Mouse (Mus musculus) midbrain, embryonic 12.5 days (tissue): ENCODE results near the gene Ppm1d. TPM values are rescaled to one million over a fixed set of nuclear protein-coding genes. Genes with fewer than 3 reads are reported as not detected.
A peak's percentile ranks its signal among the peaks of the same experiment; 100 is the strongest.

ENCODE experiments used
- ATAC-seq: fragments of 200-750 bp; cut with Nextera tagmentation; 2 replicates; pipeline ENCODE4 v1.8.0; 2017; ENCODE audit warnings: low read depth, moderate TSS enrichment, moderate library complexity; ENCODE audit not compliant: low FRiP score
- H3K27ac ChIP-seq: fragments of 300-500 bp; sonication (generic); replicated peaks from 2 replicates; pipeline ENCODE4 v1.5.1; 2016; ENCODE audit warnings: mild to moderate bottlenecking
- H3K27me3 ChIP-seq: fragments of 300-500 bp; sonication (generic); 2 replicates; pipeline ENCODE4 v1.6.1; 2016; ENCODE audit warnings: mild to moderate bottlenecking
- H3K36me3 ChIP-seq: fragments of 300-500 bp; sonication (generic); 2 replicates; pipeline ENCODE4 v1.6.1; 2016
- H3K4me1 ChIP-seq: fragments of 300-500 bp; sonication (generic); 2 replicates; pipeline ENCODE4 v1.6.1; 2016
- H3K4me2 ChIP-seq: fragments of 300-500 bp; sonication (generic); replicated peaks from 2 replicates; pipeline ENCODE4 v1.6.1; 2016; ENCODE audit warnings: mild to moderate bottlenecking, moderate library complexity
- H3K4me3 ChIP-seq: fragments of 300-500 bp; sonication (generic); 2 replicates; pipeline ENCODE4 v1.5.1; 2016; ENCODE audit warnings: mild to moderate bottlenecking
- H3K9ac ChIP-seq: fragments of 300-500 bp; sonication (generic); replicated peaks from 2 replicates; pipeline ENCODE4 v1.6.1; 2016; ENCODE audit warnings: mild to moderate bottlenecking, moderate library complexity
- H3K9me3 ChIP-seq: fragments of 300-500 bp; sonication (generic); 2 replicates; pipeline ENCODE4 v1.6.1; 2016; ENCODE audit warnings: mild to moderate bottlenecking
- WGBS: fragments of 180-500 bp; shearing (Covaris S2); methylation state at CpG from one replicate; pipeline ENCODE4 v1.1.7; 2016; 5-methylcytosine and 5-hydroxymethylcytosine counted together
- polyA plus RNA-seq: library from polyadenylated mRNA; unstranded; fragments of >200 nt; fragmentation: Nextera tagmentation; extraction: Ambion mirVana; gene quantifications from 2 replicates; pipeline ENCODE4 v1.2.1, GENCODE M21; 2016

The Ppm1d gene
- polyA plus RNA-seq, 1 experiment from 2014 or later: 31.8 TPM

DNA sequence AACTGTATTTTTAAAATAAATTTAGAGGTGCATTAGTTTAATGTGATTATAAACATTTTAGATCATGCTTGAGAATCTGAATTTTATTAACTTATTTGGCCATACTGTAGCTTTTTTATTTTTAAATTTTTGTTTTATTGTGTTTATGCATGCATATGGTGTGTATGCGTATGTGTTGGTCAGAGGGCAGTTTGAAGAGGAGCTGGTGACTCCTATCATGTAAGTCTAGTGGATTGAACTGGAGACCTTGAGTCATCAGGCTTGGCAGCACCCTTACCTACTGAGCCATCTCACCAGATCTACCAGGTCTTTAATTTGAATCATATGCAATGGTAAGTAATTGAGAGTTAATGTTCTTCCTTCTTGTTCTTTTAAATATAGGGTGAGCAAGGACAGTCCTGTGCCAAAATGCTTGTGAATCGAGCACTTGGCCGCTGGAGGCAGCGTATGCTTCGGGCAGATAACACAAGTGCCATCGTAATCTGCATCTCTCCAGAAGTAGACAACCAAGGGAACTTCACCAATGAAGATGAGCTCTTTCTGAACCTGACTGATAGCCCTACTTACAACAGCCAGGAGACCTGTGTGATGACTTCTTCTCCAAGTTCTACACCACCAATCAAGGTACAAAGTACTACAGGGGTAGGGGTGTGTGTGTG lies 28.3 kb downstream of the Ppm1d start:
- Histone ChIP-seq H3K9ac (no peak overlapping the region), H3K9me3 (no peaks in the 10 kb centered on the region), H3K36me3 (peaks cover 74% of the 10 kb centered on the region), H3K4me1 (no peaks in the 10 kb centered on the region), H3K4me2 (no peak overlapping the region), H3K4me3 (no peak overlapping the region), H3K27me3 (no peaks in the 10 kb centered on the region), H3K27ac (no peak overlapping the region)
- WGBS: 94% methylated on average over 6 of the region's 6 CpGs
- no peak for ATAC-seq

DNA sequence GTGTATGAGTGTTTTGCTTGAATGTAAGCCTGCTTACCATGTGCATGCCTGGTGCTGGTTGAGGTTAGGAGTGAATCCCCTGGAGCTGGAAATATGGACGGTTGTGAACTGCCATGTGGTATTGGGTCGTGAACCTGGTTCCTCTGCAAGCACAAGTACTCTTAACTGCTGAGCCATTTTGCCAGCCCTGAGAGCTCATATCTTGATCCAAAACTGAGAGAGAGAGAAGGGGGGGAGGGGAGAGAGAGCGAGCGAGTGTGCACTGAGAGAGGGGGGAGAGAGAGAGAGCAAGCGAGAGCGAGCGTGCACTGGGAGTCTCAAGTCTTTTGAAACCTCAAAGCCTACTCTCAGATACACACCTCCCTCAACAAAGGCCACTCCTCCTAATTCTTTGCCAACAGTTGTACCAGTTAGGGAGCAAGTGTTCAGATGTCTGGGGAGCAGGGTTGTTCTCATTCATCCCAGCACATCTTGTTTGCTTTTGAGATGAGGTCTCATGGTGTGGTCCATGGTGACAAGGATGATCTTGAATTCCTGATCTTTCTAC lies 29.1 kb downstream of the Ppm1d start:
- Histone ChIP-seq H3K4me3 (no peak overlapping the region), H3K9me3 (no peaks in the 10 kb centered on the region), H3K27me3 (no peaks in the 10 kb centered on the region), H3K36me3 (peaks cover 70% of the 10 kb centered on the region), H3K4me1 (no peaks in the 10 kb centered on the region), H3K27ac (no peak overlapping the region), H3K9ac (no peak overlapping the region), H3K4me2 (no peak overlapping the region)
- 94% methylated on average over 7 of the region's 7 CpGs for WGBS
- no peak for ATAC-seq

DNA sequence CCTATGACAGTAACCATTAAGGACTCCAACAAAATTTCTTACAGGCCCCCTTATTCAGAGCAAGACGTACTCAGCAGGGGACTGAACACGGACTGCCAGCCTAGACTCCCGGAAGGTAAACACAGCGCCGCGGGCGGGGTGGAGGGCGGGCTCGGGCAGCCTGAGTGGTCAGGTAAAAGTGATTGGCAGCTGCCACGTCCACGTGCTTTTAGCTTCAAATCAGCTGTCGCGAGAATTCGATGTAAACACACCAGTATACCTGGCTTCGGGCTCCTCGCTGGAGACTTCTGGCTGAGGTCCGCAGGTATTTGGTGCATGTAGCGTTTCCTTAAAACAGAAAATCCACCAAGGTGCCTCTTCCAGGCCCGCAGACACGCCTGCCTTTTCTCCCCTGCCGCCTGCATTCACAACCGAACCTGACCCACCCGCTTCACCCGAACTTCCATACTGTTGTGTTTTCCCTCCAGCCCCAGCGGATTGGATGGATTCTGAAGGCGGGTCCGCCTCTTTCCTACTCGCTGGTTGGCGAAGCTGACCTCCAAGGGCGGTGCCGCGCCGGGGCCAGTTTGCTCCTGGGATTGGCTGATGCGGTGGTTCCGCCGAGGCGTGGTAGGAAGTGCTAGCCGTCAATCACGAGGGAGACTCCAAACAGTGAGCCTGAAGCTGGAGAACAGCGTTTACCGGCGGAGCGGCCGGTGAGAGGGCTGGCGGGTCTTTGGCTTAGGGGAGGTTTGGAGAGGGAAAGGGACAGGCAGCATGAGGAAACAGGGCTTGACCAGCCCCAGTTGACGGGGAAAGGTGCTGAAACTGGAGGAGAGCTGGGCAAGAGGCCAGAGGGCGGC lies 41.7 kb downstream of the Ppm1d start, which contains the start of gene Bcas3:
Gene Bcas3 (plus strand): TSS at position 629 of the 842 bp plus-strand sequence.
- Histone ChIP-seq H3K4me1 (peaks cover 12% of the 10 kb centered on the region), H3K9me3 (no peaks in the 10 kb centered on the region), H3K9ac (peak within 1 kb of the TSS; percentile 82), H3K27ac (peak within 1 kb of the TSS; percentile 47; the same call in 1 of the 2 replicates), H3K4me3 (peak within 1 kb of the TSS; percentile 76), H3K36me3 (no peaks in the 10 kb centered on the region), H3K27me3 (no peaks in the 10 kb centered on the region), H3K4me2 (peak within 1 kb of the TSS; percentile 78)
- peak; percentile 99 for ATAC-seq
- under 1% methylated on average over 47 of the region's 47 CpGs for WGBS

DNA sequence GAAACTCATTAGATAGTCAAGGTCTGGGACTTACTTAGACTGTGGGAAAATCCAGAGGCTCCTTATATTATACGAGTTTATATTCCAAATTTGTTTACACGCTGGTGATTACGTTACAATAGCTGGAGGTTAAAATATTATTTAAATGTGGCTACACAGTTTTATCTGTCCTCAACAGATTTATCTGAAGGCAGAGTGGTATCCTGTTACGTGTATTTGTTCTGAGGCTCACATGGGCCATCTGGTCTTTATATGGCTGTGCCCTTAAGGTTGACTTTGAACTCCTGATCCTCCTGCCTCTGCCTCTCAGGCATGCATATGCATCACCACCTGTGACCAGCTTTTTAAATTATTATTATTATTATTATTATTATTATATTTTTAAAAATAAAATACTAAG lies 42.8 kb downstream of the Ppm1d start:
- no peak for ATAC-seq
- peak overlapping the region; percentile 82 for H3K9ac ChIP-seq
- H3K4me2 ChIP-seq: peak overlapping the region; percentile 78
- WGBS: 71% methylated on average over 4 of the region's 4 CpGs
- peak overlapping the region; percentile 76 for H3K4me3 ChIP-seq
- H3K4me1 ChIP-seq: peaks cover 12% of the 10 kb centered on the region
- H3K27me3 ChIP-seq: no peaks in the 10 kb centered on the region
- no peaks in the 10 kb centered on the region for H3K36me3 ChIP-seq
- no peaks in the 10 kb centered on the region for H3K9me3 ChIP-seq
- no peak overlapping the region for H3K27ac ChIP-seq

DNA sequence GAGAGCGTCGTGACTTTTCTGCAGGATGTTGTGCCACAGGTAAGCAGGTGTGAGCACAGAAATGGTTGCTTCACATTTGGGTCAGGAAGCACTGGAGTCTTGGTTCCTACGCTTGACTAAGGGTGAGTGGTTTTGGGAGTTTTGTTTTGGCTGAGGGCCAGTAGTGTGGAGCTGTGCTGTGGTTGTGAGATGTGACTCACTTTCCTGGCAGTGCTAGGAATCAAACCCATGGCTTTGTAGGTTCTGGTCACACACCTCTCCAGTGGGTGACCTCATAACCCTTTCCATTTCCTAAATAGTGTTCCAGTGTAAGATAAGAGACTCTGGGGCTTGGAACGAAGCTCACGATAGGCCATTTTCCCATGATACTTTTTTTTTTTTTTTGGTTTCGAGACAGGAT lies 48.6 kb downstream of the Ppm1d start:
- no peak overlapping the region for H3K9ac ChIP-seq
- no peak overlapping the region for H3K4me2 ChIP-seq
- H3K27me3 ChIP-seq: no peaks in the 10 kb centered on the region
- no peaks in the 10 kb centered on the region for H3K9me3 ChIP-seq
- no peak overlapping the region for H3K4me3 ChIP-seq
- no peaks in the 10 kb centered on the region for H3K4me1 ChIP-seq
- H3K36me3 ChIP-seq: peaks cover 6% of the 10 kb centered on the region; the same call in 1 of the 2 replicates
- no peak for ATAC-seq
- no peak overlapping the region for H3K27ac ChIP-seq
- WGBS: 93% methylated on average over 6 of the region's 6 CpGs

DNA sequence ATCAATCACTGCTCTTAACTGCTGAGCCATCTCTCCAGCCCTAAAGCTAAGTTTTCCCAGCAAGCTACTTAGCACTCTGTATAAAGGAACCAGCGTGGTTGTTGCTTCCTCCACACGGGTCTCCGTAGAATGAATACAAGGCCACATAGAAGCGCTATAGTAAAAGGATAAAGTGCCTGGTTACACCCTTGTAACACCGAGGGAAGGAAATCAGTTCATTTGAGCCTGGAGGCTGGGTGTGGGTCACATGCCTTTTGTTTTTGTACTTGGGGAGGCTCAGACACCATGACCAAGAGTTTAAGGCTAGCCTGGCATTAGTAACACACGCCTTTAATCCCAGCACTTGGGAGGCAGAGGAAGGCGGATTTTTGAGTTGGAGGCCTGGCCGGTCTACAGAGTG lies 50.6 kb downstream of the Ppm1d start:
- H3K27ac ChIP-seq: no peak overlapping the region
- no peaks in the 10 kb centered on the region for H3K27me3 ChIP-seq
- H3K9ac ChIP-seq: no peak overlapping the region
- H3K36me3 ChIP-seq: peaks cover 18% of the 10 kb centered on the region; the same call in 1 of the 2 replicates
- WGBS: 87% methylated on average over 8 of the region's 8 CpGs
- H3K9me3 ChIP-seq: no peaks in the 10 kb centered on the region
- H3K4me2 ChIP-seq: no peak overlapping the region
- H3K4me1 ChIP-seq: no peaks in the 10 kb centered on the region
- no peak for ATAC-seq
- H3K4me3 ChIP-seq: no peak overlapping the region

DNA sequence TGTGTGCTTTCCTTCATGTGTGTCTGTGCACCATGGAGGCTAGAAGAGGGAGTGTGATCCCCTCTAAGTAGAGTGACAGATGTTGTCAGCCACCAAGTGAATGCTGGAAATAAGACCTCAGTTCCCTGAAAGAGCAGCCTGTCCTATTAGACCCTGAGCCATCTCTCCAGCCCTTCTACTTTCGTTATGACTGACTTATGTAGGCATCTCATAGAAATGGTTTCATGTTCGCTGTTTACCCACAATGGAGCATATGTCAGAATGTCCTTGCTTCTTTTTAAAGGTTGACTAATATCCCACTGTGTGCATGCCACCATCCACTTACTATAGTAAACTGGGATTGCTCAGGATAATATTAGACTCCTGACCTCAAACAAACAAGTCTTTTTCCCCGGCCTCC lies 55.1 kb downstream of the Ppm1d start:
- H3K4me2 ChIP-seq: no peak overlapping the region
- no peak overlapping the region for H3K4me3 ChIP-seq
- H3K4me1 ChIP-seq: no peaks in the 10 kb centered on the region
- H3K9ac ChIP-seq: no peak overlapping the region
- H3K27ac ChIP-seq: no peak overlapping the region
- no peak for ATAC-seq
- 91% methylated on average over 3 of the region's 3 CpGs for WGBS
- H3K9me3 ChIP-seq: no peaks in the 10 kb centered on the region
- H3K27me3 ChIP-seq: no peaks in the 10 kb centered on the region
- H3K36me3 ChIP-seq: peaks cover 20% of the 10 kb centered on the region

DNA sequence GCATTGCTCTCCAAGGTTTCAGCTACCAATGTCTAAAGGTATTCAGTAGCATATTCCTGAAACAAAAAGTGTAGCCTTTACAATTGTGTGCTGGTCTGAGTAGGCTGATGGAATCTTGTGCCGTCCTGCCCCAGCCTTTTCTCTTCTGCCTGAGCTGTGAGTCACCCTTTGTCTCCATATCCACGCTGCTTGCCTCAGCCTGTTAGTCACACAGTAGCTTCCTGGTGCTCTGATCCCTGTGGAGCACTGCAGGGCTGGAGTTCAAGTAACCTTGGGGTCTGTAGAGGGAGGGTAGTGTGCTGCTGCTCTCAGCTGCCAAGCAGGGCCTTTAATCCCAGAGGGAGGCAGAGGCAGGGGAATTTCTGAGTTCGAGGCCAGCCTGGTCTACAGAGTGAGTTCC lies 56.8 kb downstream of the Ppm1d start:
- Histone ChIP-seq H3K27ac (no peak overlapping the region), H3K4me3 (no peak overlapping the region), H3K4me2 (no peak overlapping the region), H3K36me3 (peaks cover 23% of the 10 kb centered on the region), H3K4me1 (no peaks in the 10 kb centered on the region), H3K9me3 (no peaks in the 10 kb centered on the region), H3K9ac (no peak overlapping the region), H3K27me3 (no peaks in the 10 kb centered on the region)
- WGBS: 70% methylated on average over 3 of the region's 3 CpGs
- no peak for ATAC-seq

DNA sequence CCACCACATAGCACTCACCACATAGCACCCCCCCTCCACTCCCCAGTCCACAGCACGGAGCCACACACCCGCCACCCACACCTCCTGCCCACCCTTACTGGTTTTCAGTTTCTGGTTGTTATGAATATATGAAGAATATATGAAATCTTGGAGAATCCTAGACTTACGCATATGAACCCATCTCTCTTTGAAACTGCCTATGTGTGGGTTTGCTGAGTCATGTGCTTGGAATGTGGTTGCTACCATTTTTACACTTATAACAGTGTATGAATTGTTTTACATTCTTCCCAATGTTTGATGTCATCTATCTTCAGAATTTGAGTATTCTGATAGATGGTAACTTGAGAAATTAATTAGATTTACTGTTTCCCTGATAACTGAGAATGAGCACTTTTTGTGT lies 68.0 kb downstream of the Ppm1d start:
- Histone ChIP-seq H3K27ac (no peak overlapping the region), H3K4me2 (no peak overlapping the region), H3K36me3 (no peaks in the 10 kb centered on the region), H3K9me3 (no peaks in the 10 kb centered on the region), H3K9ac (no peak overlapping the region), H3K4me3 (no peak overlapping the region), H3K27me3 (no peaks in the 10 kb centered on the region), H3K4me1 (no peaks in the 10 kb centered on the region)
- 82% methylated on average over 3 of the region's 3 CpGs for WGBS
- ATAC-seq: no peak

DNA sequence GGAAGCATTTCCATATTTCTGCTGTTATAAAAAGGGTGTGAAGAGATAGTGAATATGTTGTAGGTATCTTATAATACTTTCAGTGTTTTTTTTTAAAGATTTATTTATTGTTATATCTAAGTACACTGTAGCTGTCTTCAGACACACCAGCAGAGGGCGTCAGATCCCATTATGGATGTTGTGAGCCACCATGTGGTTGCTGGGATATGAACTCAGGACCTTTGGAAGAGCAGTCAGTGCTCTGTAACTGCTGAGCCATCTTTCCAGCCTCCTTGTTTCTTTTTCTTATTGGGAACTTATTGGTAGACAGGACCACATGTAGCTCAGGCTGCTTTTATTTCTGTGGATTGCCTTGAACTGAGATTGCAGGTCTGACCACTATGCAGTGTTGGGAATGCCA lies 69.0 kb downstream of the Ppm1d start:
- H3K4me3 ChIP-seq: no peak overlapping the region
- no peak overlapping the region for H3K9ac ChIP-seq
- no peaks in the 10 kb centered on the region for H3K9me3 ChIP-seq
- no peaks in the 10 kb centered on the region for H3K36me3 ChIP-seq
- no peaks in the 10 kb centered on the region for H3K27me3 ChIP-seq
- ATAC-seq: no peak
- 4% methylated on average over 1 of the region's 1 CpGs for WGBS
- no peak overlapping the region for H3K27ac ChIP-seq
- H3K4me2 ChIP-seq: no peak overlapping the region
- no peaks in the 10 kb centered on the region for H3K4me1 ChIP-seq

DNA sequence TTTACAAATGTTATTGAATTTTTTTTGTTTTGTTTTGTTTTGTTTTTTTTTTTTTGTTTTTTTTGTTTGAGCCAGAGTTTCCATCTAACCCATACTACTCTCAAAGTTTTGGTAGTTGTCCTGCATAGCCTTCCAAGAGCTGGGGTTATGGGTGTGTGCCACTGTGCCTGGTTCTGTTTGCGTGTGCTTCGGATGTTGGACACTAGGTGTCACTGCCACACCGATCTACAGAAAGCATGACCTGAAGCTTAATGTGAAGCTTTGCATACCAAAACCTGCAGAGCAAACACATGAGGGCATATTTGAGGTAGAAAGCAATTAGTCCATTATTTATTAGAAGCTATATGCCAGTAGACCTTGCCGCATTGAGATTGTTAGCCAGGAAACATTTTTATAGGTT lies 71.0 kb downstream of the Ppm1d start:
- H3K27me3 ChIP-seq: no peaks in the 10 kb centered on the region
- no peak for ATAC-seq
- no peak overlapping the region for H3K4me2 ChIP-seq
- H3K36me3 ChIP-seq: no peaks in the 10 kb centered on the region
- no peak overlapping the region for H3K27ac ChIP-seq
- WGBS: 18% methylated on average over 4 of the region's 4 CpGs
- H3K9me3 ChIP-seq: no peaks in the 10 kb centered on the region
- H3K9ac ChIP-seq: no peak overlapping the region
- no peaks in the 10 kb centered on the region for H3K4me1 ChIP-seq
- H3K4me3 ChIP-seq: no peak overlapping the region
